Mouse (Mus musculus): Measurements from ENCODE around the gene Mmp7.

DNA sequence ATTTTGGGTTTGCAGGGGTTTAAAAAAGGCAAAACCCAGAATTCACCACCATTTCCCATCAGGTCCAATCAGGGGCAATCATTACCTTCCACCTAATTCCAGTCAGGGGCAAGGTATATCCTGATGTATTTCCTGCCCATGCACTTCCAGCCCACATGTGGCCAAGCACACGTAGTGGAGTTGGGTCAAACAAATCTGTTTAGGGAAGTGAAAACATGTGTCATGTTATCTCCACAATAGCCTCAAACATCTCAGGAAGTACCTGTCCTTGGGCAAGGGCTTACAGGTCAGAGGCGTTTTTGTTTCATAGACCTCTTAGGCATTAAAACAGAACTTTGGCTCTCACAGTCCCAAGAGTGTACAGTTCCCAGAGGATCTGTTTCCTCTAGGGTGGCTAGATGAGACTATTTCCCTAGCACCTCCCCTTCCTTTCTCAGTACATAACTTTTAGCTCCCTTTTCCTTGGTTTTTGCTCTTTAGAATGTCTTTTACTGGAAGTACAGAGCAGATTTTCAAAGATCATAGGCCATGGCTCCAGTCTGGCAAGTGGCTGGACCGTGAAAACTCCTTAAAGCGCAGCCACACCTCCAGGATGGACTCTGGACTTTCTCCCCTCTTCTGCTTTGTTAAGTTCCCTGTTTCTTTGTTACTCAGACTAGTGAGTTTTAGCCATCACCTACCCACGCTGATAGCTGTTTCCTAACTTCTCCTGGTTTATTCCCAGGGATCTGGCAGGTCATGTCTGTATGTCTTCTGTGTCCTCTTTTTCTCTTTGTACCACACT, 41.3 kb upstream of the Mmp7 start:
- TF ChIP-seq POLR2A (IDR thresholded peaks at IDR 0.05; ENCODE audit: low read depth, low read length) (no peak), CTCF (conservative IDR thresholded peaks at IDR 0.05; ENCODE audit: insufficient read depth, insufficient read length, low read depth, low read length) (no peak)

All from kidney, adult 2 months (tissue).